Mouse (Mus musculus): Measurements from ENCODE around the gene Ola1.

DNA sequence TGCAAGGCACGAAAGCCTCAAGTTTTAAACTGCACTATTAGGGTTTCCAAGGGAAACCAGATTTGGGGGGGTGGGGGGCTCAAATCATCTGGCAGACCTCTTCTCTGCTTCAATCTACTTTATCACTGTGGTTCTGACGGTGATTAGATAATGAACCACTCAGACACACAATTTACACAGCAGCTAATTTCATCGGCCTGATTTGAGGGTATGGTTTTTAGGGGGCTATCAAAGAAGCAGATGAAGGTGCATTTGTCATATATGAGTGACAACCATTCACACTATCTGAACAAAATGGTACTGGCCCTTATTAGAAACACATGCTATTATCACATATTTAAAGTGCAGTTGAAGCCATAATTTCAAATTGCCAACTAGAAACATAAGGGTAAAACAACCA is 61.5 kb downstream of the Ola1 start:
- TF ChIP-seq CTCF (IDR thresholded peaks at IDR 0.05; ENCODE audit: control insufficient read depth, insufficient read depth, insufficient replicate concordance, low read depth, low read length) (no peak), POLR2A (IDR thresholded peaks at IDR 0.05; ENCODE audit: control insufficient read depth, low read depth, low read length) (no peak)

Data from testis, adult 2 months (tissue).